Mouse (Mus musculus) embryonic facial prominence, embryonic 14.5 days (tissue): ENCODE results near the gene Iqcf3. TPM values are rescaled to one million over a fixed set of nuclear protein-coding genes. Genes with fewer than 3 reads are reported as not detected.

Source experiments
- ATAC-seq: fragments of 200-750 bp; cut with Nextera tagmentation; 2 replicates; pipeline ENCODE4 v1.8.0; 2017; ENCODE audit warnings: low read depth, moderate number of reproducible peaks, moderate TSS enrichment
- DNase-seq: peaks from one replicate; pipeline ENCODE4 v3.0.0-alpha.2; 2015; ENCODE audit warnings: low spot score
- H3K27ac ChIP-seq: fragments of 300-500 bp; sonication (generic); replicated peaks from 2 replicates; pipeline ENCODE4 v1.5.1; 2014; ENCODE audit warnings: low read depth, mild to moderate bottlenecking, low read length, moderate library complexity
- H3K27me3 ChIP-seq: fragments of 300-500 bp; sonication (generic); replicated peaks from 2 replicates; pipeline ENCODE4 v1.6.1; 2014; ENCODE audit warnings: low read length; ENCODE audit not compliant: control insufficient read depth, insufficient read depth
- H3K36me3 ChIP-seq: fragments of 300-500 bp; sonication (generic); 2 replicates; pipeline ENCODE4 v1.6.1; 2014; ENCODE audit warnings: low read length, mixed read lengths; ENCODE audit not compliant: control insufficient read depth, insufficient read depth
- H3K4me1 ChIP-seq: fragments of 300-500 bp; sonication (generic); 2 replicates; pipeline ENCODE4 v1.6.1; 2014; ENCODE audit warnings: antibody characterized with exemption, low read length; ENCODE audit not compliant: control insufficient read depth, insufficient read depth
- H3K4me2 ChIP-seq: fragments of 300-500 bp; sonication (generic); 2 replicates; pipeline ENCODE4 v1.6.1; 2014; ENCODE audit warnings: low read depth, mild to moderate bottlenecking, low read length, moderate library complexity, mixed read lengths
- H3K4me3 ChIP-seq: fragments of 300-500 bp; sonication (generic); 2 replicates; pipeline ENCODE4 v1.5.1; 2014; ENCODE audit warnings: low read depth, mild to moderate bottlenecking, low read length
- H3K9ac ChIP-seq: fragments of 300-500 bp; sonication (generic); 2 replicates; pipeline ENCODE4 v1.6.1; 2014; ENCODE audit warnings: low read depth, mild to moderate bottlenecking, low read length, moderate library complexity, mixed read lengths
- H3K9me3 ChIP-seq: fragments of 300-500 bp; sonication (generic); 2 replicates; pipeline ENCODE4 v1.6.1; 2016; ENCODE audit warnings: low read length; ENCODE audit not compliant: control insufficient read depth
- WGBS: fragments of 180-500 bp; shearing (Covaris S2); extraction: QIAGEN DNeasy Blood & Tissue Kit; methylation state at CpG from one replicate; pipeline ENCODE4 v1.1.7; 2014; 5-methylcytosine and 5-hydroxymethylcytosine counted together
- polyA plus RNA-seq: library from polyadenylated mRNA; unstranded; fragments of >200 nt; fragmentation: Nextera tagmentation; extraction: Ambion mirVana; gene quantifications from 2 replicates; pipeline ENCODE4 v1.2.1, GENCODE M21; 2014

Gene Iqcf3
- polyA plus RNA-seq, 1 experiment from 2014 or later, result not detected

DNA sequence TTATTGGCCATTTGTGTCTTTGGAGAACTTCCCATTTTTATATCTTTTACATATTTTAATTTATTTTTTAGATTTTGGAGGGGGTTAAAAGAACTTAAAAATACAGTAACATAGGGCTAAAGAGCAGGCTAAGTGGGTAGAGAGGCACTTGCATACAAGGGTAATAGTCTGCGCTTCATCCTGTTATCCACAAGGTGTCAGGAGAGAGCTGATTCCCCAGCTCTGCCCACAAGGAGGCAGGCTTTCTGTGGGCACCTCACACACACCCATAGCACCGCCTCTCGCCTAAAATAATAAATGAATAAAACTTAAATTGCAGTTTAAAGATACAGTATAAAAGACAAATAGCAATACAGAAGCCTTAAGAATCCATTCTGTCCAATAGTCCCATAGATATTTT lies 29.6 kb downstream of the Iqcf3 start:
- no peak overlapping the region for H3K4me2 ChIP-seq
- H3K4me3 ChIP-seq, result no peak overlapping the region
- no peak overlapping the region for H3K9ac ChIP-seq
- DNase-seq (peak; percentile 26), ATAC-seq (no peak)
- no peak overlapping the region for H3K27ac ChIP-seq
- H3K36me3 ChIP-seq, result no peaks in the 10 kb centered on the region
- no peaks in the 10 kb centered on the region for H3K4me1 ChIP-seq
- no peaks in the 10 kb centered on the region for H3K9me3 ChIP-seq
- H3K27me3 ChIP-seq, result no peaks in the 10 kb centered on the region
- WGBS, result 25% methylated on average over 3 of the region's 3 CpGs

DNA sequence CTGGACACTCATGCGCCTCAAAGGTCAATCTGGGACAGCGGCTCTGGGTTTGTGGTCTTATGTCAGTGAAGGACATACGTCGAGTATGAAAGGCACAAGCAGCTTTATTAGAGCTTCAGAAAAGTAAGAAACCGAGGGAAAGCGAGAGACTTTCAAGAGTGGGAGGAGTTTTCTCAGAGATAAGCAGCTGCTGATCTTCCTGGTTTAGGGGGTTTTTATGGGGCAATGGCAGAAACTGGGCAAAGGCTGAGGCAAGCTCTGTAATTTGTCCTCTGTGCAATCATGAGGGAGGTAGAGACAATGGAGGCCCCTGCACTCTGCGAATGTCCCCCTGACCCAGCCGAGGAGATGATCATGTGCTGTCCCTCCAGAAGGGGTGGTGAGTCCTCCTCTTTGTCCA lies 41.5 kb downstream of the Iqcf3 start:
- Histone ChIP-seq H3K27me3 (no peaks in the 10 kb centered on the region), H3K4me1 (no peaks in the 10 kb centered on the region), H3K4me3 (no peak overlapping the region), H3K36me3 (no peaks in the 10 kb centered on the region), H3K9me3 (no peaks in the 10 kb centered on the region), H3K4me2 (no peak overlapping the region), H3K9ac (no peak overlapping the region), H3K27ac (no peak overlapping the region)
- WGBS, result 77% methylated on average over 8 of the region's 8 CpGs
- ATAC-seq (no peak), DNase-seq (no peak)

DNA sequence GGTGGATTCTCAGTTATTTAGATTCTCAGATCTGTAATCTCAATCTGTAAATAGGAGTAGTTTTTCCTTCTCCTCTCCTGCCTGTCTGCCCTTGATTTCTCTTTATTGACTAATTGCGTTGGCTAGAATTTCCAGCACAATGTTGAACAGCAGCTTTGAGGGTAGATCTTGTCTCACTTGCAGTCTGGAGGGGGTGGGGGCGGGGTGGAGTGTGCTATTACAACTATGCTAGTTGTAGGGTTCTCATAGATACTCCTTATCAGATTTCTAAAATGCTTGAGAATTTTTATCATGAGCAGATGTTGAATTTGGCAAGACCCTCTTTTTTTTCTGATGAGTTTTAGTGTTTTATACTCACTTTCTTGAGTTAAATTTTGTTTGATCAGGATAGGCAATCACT lies 42.0 kb downstream of the Iqcf3 start:
- Histone ChIP-seq H3K4me2 (no peak overlapping the region), H3K9ac (no peak overlapping the region), H3K9me3 (no peaks in the 10 kb centered on the region), H3K4me1 (no peaks in the 10 kb centered on the region), H3K36me3 (no peaks in the 10 kb centered on the region), H3K4me3 (no peak overlapping the region), H3K27me3 (no peaks in the 10 kb centered on the region), H3K27ac (no peak overlapping the region)
- ATAC-seq (no peak), DNase-seq (peak; percentile 11)
- 56% methylated on average over 2 of the region's 2 CpGs for WGBS

DNA sequence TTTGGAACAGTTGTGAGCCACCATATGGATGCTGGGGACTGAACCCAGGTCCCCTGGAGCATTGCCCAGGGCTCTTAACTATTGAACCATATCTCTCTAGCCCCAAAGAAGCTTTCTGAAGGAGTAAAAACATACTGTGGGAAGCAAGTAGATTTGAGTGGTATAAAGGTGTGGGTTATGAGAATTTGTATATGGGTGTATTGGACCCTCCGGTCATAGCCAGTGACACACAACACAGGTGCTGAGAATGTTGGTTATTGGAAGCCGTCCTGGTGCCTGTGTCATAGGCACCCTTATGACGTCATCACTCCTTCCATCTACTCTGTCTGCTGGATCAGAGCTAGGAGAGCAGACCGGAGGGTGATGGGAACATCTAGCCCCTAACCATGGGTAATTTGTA lies 47.2 kb downstream of the Iqcf3 start, which contains the start of gene Iqcf5:
Gene Iqcf5, plus strand, starts transcription at position 301 of the 400 bp plus-strand sequence.
- ATAC-seq, result no peak
- H3K27ac ChIP-seq, result no peak within 1 kb of the TSS

DNA sequence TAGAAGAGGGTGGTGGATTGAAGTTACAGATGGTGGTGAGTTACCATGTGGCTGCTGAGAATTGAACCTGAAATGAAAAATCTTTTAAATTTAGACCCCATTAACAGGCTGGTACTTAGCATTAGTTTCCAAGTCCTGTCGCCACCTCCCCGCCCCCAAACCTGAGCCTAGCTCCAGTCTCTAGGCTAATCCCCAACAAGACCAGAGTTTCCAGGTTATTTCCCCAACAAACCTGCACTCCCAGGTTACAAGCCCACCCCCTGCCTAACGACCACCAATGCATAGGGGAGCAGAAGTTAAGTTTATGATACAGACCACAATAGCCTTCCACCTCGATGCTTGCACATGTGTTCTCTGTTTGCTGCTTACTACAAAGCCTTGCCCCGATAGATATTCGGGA lies 47.9 kb downstream of the Iqcf3 start:
- no peaks in the 10 kb centered on the region for H3K36me3 ChIP-seq
- H3K27ac ChIP-seq, result no peak overlapping the region
- H3K9me3 ChIP-seq, result no peaks in the 10 kb centered on the region
- no peak overlapping the region for H3K9ac ChIP-seq
- DNase-seq (no peak), ATAC-seq (no peak)
- no peaks in the 10 kb centered on the region for H3K4me1 ChIP-seq
- H3K4me2 ChIP-seq, result no peak overlapping the region
- H3K4me3 ChIP-seq, result no peak overlapping the region
- H3K27me3 ChIP-seq, result no peaks in the 10 kb centered on the region
- WGBS, result 71% methylated on average over 6 of the region's 6 CpGs

More for the DNA sequence above, 47.2 kb downstream of the Iqcf3 start, which contains the start of gene Iqcf5:
- no peak for DNase-seq
- no peaks in the 10 kb centered on the region for H3K4me1 ChIP-seq
- H3K9ac ChIP-seq, result no peak within 1 kb of the TSS
- H3K9me3 ChIP-seq, result no peaks in the 10 kb centered on the region
- H3K36me3 ChIP-seq, result no peaks in the 10 kb centered on the region
- WGBS, result 79% methylated on average over 4 of the region's 4 CpGs
- H3K4me2 ChIP-seq, result no peak within 1 kb of the TSS
- H3K27me3 ChIP-seq, result no peaks in the 10 kb centered on the region
- H3K4me3 ChIP-seq, result no peak within 1 kb of the TSS

DNA sequence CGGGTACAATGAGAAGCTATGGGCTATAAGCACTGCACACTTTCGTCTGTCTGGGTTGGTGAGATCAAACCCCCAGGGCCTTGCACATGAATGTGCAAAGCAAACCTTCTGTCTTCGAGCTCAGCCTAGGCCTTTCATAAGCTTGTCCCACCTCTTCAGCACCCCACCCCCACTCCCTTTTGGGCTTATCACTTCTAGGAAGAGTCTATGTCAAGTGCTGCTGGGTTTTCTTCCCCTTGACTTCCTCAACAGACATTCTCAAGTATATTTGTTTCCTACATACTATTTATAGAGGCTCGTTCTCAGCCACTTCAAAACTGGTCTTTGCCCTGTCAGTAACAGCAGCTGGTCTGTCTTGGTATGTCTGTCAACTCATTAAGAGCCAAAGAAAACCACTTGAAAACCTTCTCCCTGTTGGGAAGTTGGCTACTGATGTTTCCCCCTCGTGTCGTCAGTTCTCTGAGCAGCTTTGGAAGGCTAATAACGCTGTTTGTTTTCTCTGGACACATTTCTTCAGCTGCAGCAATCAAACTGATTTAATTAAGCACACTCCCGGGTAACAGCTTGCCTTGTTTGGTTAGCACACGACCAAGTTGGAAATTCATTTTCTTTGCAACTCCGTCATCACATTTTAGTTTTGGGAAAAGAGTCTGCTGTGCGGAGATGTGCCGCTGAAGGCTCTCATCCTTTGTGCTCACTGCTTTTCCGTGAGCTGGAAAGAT lies 48.5 kb downstream of the Iqcf3 start:
- DNase-seq, result peak; percentile 13
- Histone ChIP-seq H3K36me3 (no peaks in the 10 kb centered on the region), H3K4me2 (no peak overlapping the region), H3K9ac (no peak overlapping the region), H3K4me1 (no peaks in the 10 kb centered on the region), H3K9me3 (no peaks in the 10 kb centered on the region), H3K27ac (no peak overlapping the region), H3K27me3 (no peaks in the 10 kb centered on the region), H3K4me3 (no peak overlapping the region)
- no peak for ATAC-seq
- 58% methylated on average over 13 of the region's 13 CpGs for WGBS

DNA sequence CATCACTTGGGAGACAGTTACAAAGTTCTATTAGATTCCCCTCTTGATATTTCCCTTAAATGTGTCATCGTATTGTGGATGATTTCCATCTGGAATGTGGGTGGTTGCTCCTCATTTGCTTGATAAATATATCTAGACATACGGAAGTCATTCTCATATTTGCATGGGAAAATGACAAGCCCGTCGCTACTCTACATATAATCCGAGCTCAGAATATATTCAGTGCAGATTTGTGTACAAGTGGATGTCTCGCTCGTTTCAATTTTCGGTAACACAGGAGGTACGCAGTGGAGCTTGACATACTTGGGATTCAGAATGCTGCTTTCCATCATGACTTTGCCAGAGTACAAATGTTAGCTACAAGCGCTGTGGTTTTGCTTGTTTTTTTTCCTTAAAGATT lies 52.1 kb downstream of the Iqcf3 start:
- DNase-seq, result no peak
- no peak overlapping the region for H3K27ac ChIP-seq
- H3K4me1 ChIP-seq, result no peaks in the 10 kb centered on the region
- no peaks in the 10 kb centered on the region for H3K9me3 ChIP-seq
- H3K9ac ChIP-seq, result no peak overlapping the region
- ATAC-seq, result no peak
- H3K27me3 ChIP-seq, result no peaks in the 10 kb centered on the region
- 87% methylated on average over 10 of the region's 10 CpGs for WGBS
- no peak overlapping the region for H3K4me2 ChIP-seq
- H3K36me3 ChIP-seq, result no peaks in the 10 kb centered on the region
- H3K4me3 ChIP-seq, result no peak overlapping the region

DNA sequence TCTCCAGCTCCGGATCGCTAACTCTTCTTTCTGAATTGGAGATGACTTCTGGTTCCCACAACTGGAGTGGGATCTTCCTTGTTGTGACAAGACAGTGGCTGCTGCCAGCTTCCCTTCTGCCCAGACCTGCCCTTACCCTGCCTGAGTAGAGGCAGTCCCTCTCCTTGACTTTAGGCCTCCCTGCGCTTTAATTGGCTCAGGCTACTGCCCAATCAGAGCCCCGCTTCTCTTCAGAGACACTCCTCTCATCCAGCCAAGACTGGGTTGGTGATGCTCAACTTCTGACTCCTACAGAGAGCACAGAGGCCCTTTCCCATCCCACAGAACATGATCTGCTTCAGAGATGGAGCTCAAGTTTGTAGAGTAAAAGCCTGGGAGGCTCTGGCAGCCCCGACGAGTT lies 57.2 kb downstream of the Iqcf3 start:
- WGBS, result 76% methylated on average over 6 of the region's 6 CpGs

DNA sequence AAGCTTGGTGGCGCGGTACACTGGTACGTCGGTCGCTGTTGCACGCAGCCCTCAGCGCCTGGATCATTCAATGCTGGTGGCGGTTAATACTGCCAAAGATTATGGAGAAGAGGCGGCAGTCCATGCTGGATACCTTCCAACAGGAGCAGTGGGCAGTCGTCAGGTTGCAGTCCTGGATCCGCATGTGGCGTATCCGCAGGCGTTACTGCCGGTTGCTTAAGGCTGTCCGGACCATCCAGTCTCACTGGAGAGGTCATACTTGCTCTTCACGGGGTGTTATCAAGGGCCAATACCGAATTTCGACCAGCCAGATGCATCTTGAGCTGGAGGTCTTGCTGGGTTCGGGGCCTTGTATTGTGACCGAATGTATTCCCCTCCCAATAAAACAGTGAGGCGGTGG lies 59.6 kb downstream of the Iqcf3 start:
- H3K4me1 ChIP-seq, result no peaks in the 10 kb centered on the region
- no peak overlapping the region for H3K9ac ChIP-seq
- H3K36me3 ChIP-seq, result no peaks in the 10 kb centered on the region
- H3K4me3 ChIP-seq, result no peak overlapping the region
- WGBS, result 87% methylated on average over 22 of the region's 22 CpGs
- H3K27ac ChIP-seq, result no peak overlapping the region
- H3K27me3 ChIP-seq, result no peaks in the 10 kb centered on the region
- DNase-seq (no peak), ATAC-seq (no peak)
- H3K4me2 ChIP-seq, result no peak overlapping the region
- no peaks in the 10 kb centered on the region for H3K9me3 ChIP-seq

More for the DNA sequence above, 57.2 kb downstream of the Iqcf3 start:
- H3K4me3 ChIP-seq, result no peak overlapping the region
- H3K4me1 ChIP-seq, result no peaks in the 10 kb centered on the region
- H3K36me3 ChIP-seq, result no peaks in the 10 kb centered on the region
- H3K4me2 ChIP-seq, result no peak overlapping the region
- no peak for DNase-seq
- no peak overlapping the region for H3K27ac ChIP-seq
- H3K9me3 ChIP-seq, result no peaks in the 10 kb centered on the region
- no peaks in the 10 kb centered on the region for H3K27me3 ChIP-seq
- no peak for ATAC-seq
- no peak overlapping the region for H3K9ac ChIP-seq
